Mouse (Mus musculus): Measurements from ENCODE around the gene Pgap1. TPM values are rescaled to one million over a fixed set of nuclear protein-coding genes. Genes with fewer than 3 reads are reported as not detected.

Gene Pgap1
- 3.0 and 3.8 TPM in 2 replicates for polyA plus RNA-seq (2015; fragmentation: Nextera tagmentation; extraction: Ambion mirVana)

- under 1% methylated on average over 57 of the region's 59 CpGs for WGBS
- Histone ChIP-seq H3K36me3 (no peaks in the 10 kb centered on the region), H3K9ac (peak within 1 kb of the TSS; percentile 89)
Measured at GRCm38 (mm10) chr1:54557301-54558229, at the start of gene Pgap1. Gene Pgap1, minus strand, starts transcription at chr1:54557684.

GRCm38 (mm10) chr1:54606936-54607335 lies 49.5 kb upstream of the Pgap1 start:
- no peak for ATAC-seq (ENCODE audit: extremely low read depth, insufficient number of reproducible peaks, low FRiP score, low TSS enrichment)
- WGBS = 63% methylated on average over 1 of the region's 1 CpGs
- no peaks in the 10 kb centered on the region for H3K36me3 ChIP-seq
- H3K4me3 ChIP-seq = no peak overlapping the region
- no peaks in the 10 kb centered on the region for H3K27me3 ChIP-seq (replicated peaks)
- no peak overlapping the region for H3K4me2 ChIP-seq
- no peak overlapping the region for H3K9ac ChIP-seq
- no peaks in the 10 kb centered on the region for H3K4me1 ChIP-seq
- no peaks in the 10 kb centered on the region for H3K9me3 ChIP-seq
- H3K27ac ChIP-seq (replicated peaks) = no peak overlapping the region

More at GRCm38 (mm10) chr1:54557301-54558229, at the start of gene Pgap1:
- Histone ChIP-seq H3K27ac (replicated peaks) (peak within 1 kb of the TSS; percentile 78), H3K4me1 (peaks cover 13% of the 10 kb centered on the region), H3K4me3 (peak within 1 kb of the TSS; percentile 85), H3K4me2 (peak within 1 kb of the TSS; percentile 97), H3K9me3 (no peaks in the 10 kb centered on the region), H3K27me3 (replicated peaks) (no peaks in the 10 kb centered on the region)
- ATAC-seq (ENCODE audit: extremely low read depth, insufficient number of reproducible peaks, low FRiP score, low TSS enrichment) = peak; percentile 89

GRCm38 (mm10) chr1:54601692-54602091 lies 44.2 kb upstream of the Pgap1 start:
- H3K27me3 ChIP-seq (replicated peaks) = no peaks in the 10 kb centered on the region
- 90% methylated on average over 9 of the region's 9 CpGs for WGBS
- no peak overlapping the region for H3K4me2 ChIP-seq
- peaks cover 5% of the 10 kb centered on the region for H3K9me3 ChIP-seq
- no peak overlapping the region for H3K9ac ChIP-seq
- H3K4me3 ChIP-seq = no peak overlapping the region
- no peak overlapping the region for H3K27ac ChIP-seq (replicated peaks)
- H3K36me3 ChIP-seq = no peaks in the 10 kb centered on the region
- no peaks in the 10 kb centered on the region for H3K4me1 ChIP-seq
- ATAC-seq (ENCODE audit: extremely low read depth, insufficient number of reproducible peaks, low FRiP score, low TSS enrichment) = no peak

GRCm38 (mm10) chr1:54600275-54600674 lies 42.8 kb upstream of the Pgap1 start:
- peaks cover 5% of the 10 kb centered on the region for H3K9me3 ChIP-seq
- no peak for ATAC-seq (ENCODE audit: extremely low read depth, insufficient number of reproducible peaks, low FRiP score, low TSS enrichment)
- H3K27me3 ChIP-seq (replicated peaks) = no peaks in the 10 kb centered on the region
- no peaks in the 10 kb centered on the region for H3K4me1 ChIP-seq
- H3K36me3 ChIP-seq = no peaks in the 10 kb centered on the region
- WGBS = 57% methylated on average over 1 of the region's 1 CpGs
- H3K4me2 ChIP-seq = no peak overlapping the region
- H3K4me3 ChIP-seq = no peak overlapping the region
- H3K27ac ChIP-seq (replicated peaks) = no peak overlapping the region
- no peak overlapping the region for H3K9ac ChIP-seq

- Histone ChIP-seq H3K9me3 (peaks cover 5% of the 10 kb centered on the region), H3K9ac (no peak overlapping the region)
- ATAC-seq (ENCODE audit: extremely low read depth, insufficient number of reproducible peaks, low FRiP score, low TSS enrichment) = no peak
Measured at GRCm38 (mm10) chr1:54597594-54598217, 40.2 kb upstream of the Pgap1 start.

GRCm38 (mm10) chr1:54596151-54596550 lies 38.7 kb upstream of the Pgap1 start:
- no peak overlapping the region for H3K27ac ChIP-seq (replicated peaks)
- WGBS = 81% methylated on average over 2 of the region's 2 CpGs
- no peak for ATAC-seq (ENCODE audit: extremely low read depth, insufficient number of reproducible peaks, low FRiP score, low TSS enrichment)
- H3K4me1 ChIP-seq = no peaks in the 10 kb centered on the region
- H3K27me3 ChIP-seq (replicated peaks) = no peaks in the 10 kb centered on the region
- H3K4me2 ChIP-seq = no peak overlapping the region
- H3K9me3 ChIP-seq = peaks cover 5% of the 10 kb centered on the region
- H3K36me3 ChIP-seq = no peaks in the 10 kb centered on the region
- H3K4me3 ChIP-seq = no peak overlapping the region
- no peak overlapping the region for H3K9ac ChIP-seq

More at GRCm38 (mm10) chr1:54597594-54598217, 40.2 kb upstream of the Pgap1 start:
- Histone ChIP-seq H3K36me3 (no peaks in the 10 kb centered on the region), H3K27ac (replicated peaks) (no peak overlapping the region), H3K27me3 (replicated peaks) (no peaks in the 10 kb centered on the region), H3K4me2 (no peak overlapping the region), H3K4me1 (no peaks in the 10 kb centered on the region), H3K4me3 (no peak overlapping the region)
- 67% methylated on average over 4 of the region's 4 CpGs for WGBS

GRCm38 (mm10) chr1:54587076-54587475 lies 29.6 kb upstream of the Pgap1 start:
- H3K27me3 ChIP-seq (replicated peaks) = no peaks in the 10 kb centered on the region
- H3K9ac ChIP-seq = no peak overlapping the region
- H3K4me1 ChIP-seq = no peaks in the 10 kb centered on the region
- no peak overlapping the region for H3K4me2 ChIP-seq
- H3K27ac ChIP-seq (replicated peaks) = no peak overlapping the region
- WGBS = 74% methylated on average over 5 of the region's 5 CpGs
- H3K4me3 ChIP-seq = no peak overlapping the region
- H3K9me3 ChIP-seq = no peaks in the 10 kb centered on the region
- no peak for ATAC-seq (ENCODE audit: extremely low read depth, insufficient number of reproducible peaks, low FRiP score, low TSS enrichment)
- no peaks in the 10 kb centered on the region for H3K36me3 ChIP-seq

- no peak overlapping the region for H3K4me2 ChIP-seq
- ATAC-seq (ENCODE audit: extremely low read depth, insufficient number of reproducible peaks, low FRiP score, low TSS enrichment) = no peak
- no peak overlapping the region for H3K9ac ChIP-seq
- H3K4me1 ChIP-seq = no peaks in the 10 kb centered on the region
- no peak overlapping the region for H3K27ac ChIP-seq (replicated peaks)
- H3K27me3 ChIP-seq (replicated peaks) = no peaks in the 10 kb centered on the region
- H3K36me3 ChIP-seq = no peaks in the 10 kb centered on the region
- 54% methylated on average over 5 of the region's 5 CpGs for WGBS
- no peak overlapping the region for H3K4me3 ChIP-seq
- no peaks in the 10 kb centered on the region for H3K9me3 ChIP-seq
Measured at GRCm38 (mm10) chr1:54585971-54586555, 28.6 kb upstream of the Pgap1 start.

- H3K9ac ChIP-seq = no peak overlapping the region
- ATAC-seq (ENCODE audit: extremely low read depth, insufficient number of reproducible peaks, low FRiP score, low TSS enrichment) = no peak
- no peak overlapping the region for H3K4me3 ChIP-seq
- H3K27ac ChIP-seq (replicated peaks) = no peak overlapping the region
- H3K4me2 ChIP-seq = no peak overlapping the region
- no peaks in the 10 kb centered on the region for H3K27me3 ChIP-seq (replicated peaks)
- 38% methylated on average over 9 of the region's 9 CpGs for WGBS
- no peaks in the 10 kb centered on the region for H3K36me3 ChIP-seq
- no peaks in the 10 kb centered on the region for H3K9me3 ChIP-seq
- H3K4me1 ChIP-seq = no peaks in the 10 kb centered on the region
Measured at GRCm38 (mm10) chr1:54585278-54585846, 27.9 kb upstream of the Pgap1 start.

- no peaks in the 10 kb centered on the region for H3K9me3 ChIP-seq
- no peaks in the 10 kb centered on the region for H3K27me3 ChIP-seq (replicated peaks)
- no peak overlapping the region for H3K4me3 ChIP-seq
- no peaks in the 10 kb centered on the region for H3K36me3 ChIP-seq
- H3K4me1 ChIP-seq = no peaks in the 10 kb centered on the region
- ATAC-seq (ENCODE audit: extremely low read depth, insufficient number of reproducible peaks, low FRiP score, low TSS enrichment) = no peak
- no peak overlapping the region for H3K4me2 ChIP-seq
- H3K9ac ChIP-seq = no peak overlapping the region
- H3K27ac ChIP-seq (replicated peaks) = no peak overlapping the region
- WGBS = 55% methylated on average over 2 of the region's 2 CpGs
Measured at GRCm38 (mm10) chr1:54584588-54585277, 27.2 kb upstream of the Pgap1 start.

Measured in heart, embryonic 13.5 days (tissue).